Mouse (Mus musculus) kidney, postnatal 0 days (tissue): Measurements from ENCODE around the gene Shbg. TPM values are rescaled to one million over a fixed set of nuclear protein-coding genes. Genes with fewer than 3 reads are reported as not detected.

Experiments
- ATAC-seq: fragments of 200-750 bp; cut with Nextera tagmentation; replicated peaks from 2 replicates; pipeline ENCODE4 v1.8.0; 2017; ENCODE audit warnings: low read depth, moderate number of reproducible peaks, moderate TSS enrichment, moderate library complexity; ENCODE audit not compliant: low FRiP score
- DNase-seq: peaks from one replicate; pipeline ENCODE4 v3.0.0-alpha.2; 2016; ENCODE audit warnings: low spot score
- H3K27ac ChIP-seq: fragments of 300-500 bp; sonication (generic); 2 replicates; pipeline ENCODE4 v1.5.1; 2014; ENCODE audit warnings: mild to moderate bottlenecking
- H3K27me3 ChIP-seq: fragments of 300-500 bp; sonication (generic); 2 replicates; pipeline ENCODE4 v1.6.1; 2014; ENCODE audit warnings: low read length, mixed read lengths; ENCODE audit not compliant: insufficient read depth
- H3K36me3 ChIP-seq: fragments of 300-500 bp; sonication (generic); 2 replicates; pipeline ENCODE4 v1.6.1; 2014; ENCODE audit warnings: low read length, mixed read lengths; ENCODE audit not compliant: insufficient read depth
- H3K4me1 ChIP-seq: fragments of 300-500 bp; sonication (generic); replicated peaks from 2 replicates; pipeline ENCODE4 v1.6.1; 2014; ENCODE audit warnings: antibody characterized with exemption, low read length, mixed read lengths; ENCODE audit not compliant: insufficient read depth
- H3K4me2 ChIP-seq: fragments of 300-500 bp; sonication (generic); 2 replicates; pipeline ENCODE4 v1.6.1; 2014; ENCODE audit warnings: mild to moderate bottlenecking, low read length, moderate library complexity, mixed read lengths
- H3K4me3 ChIP-seq: fragments of 300-500 bp; sonication (generic); replicated peaks from 2 replicates; pipeline ENCODE4 v1.5.1; 2014; ENCODE audit warnings: low read depth, low read length
- H3K9ac ChIP-seq: fragments of 300-500 bp; sonication (generic); 2 replicates; pipeline ENCODE4 v1.6.1; 2014; ENCODE audit warnings: low read depth, low read length
- H3K9me3 ChIP-seq: fragments of 300-500 bp; sonication (generic); replicated peaks from 2 replicates; pipeline ENCODE4 v1.6.1; 2016; ENCODE audit warnings: low read length, inconsistent platforms, mixed read lengths
- CTCF ChIP-seq: IDR thresholded peaks from 2 replicates; pipeline ENCODE4 v1.5.1; 2016; ENCODE audit warnings: antibody characterized with exemption, low read depth, mild to moderate bottlenecking, moderate library complexity
- WGBS: fragments of 180-500 bp; shearing (Covaris S2); extraction: QIAGEN DNeasy Blood & Tissue Kit; methylation state at CpG from one replicate; pipeline ENCODE4 v1.1.7; 2014; 5-methylcytosine and 5-hydroxymethylcytosine counted together
- polyA plus RNA-seq: library from polyadenylated mRNA; unstranded; fragments of >200 nt; fragmentation: Nextera tagmentation; extraction: Ambion mirVana; gene quantifications from 2 replicates; pipeline ENCODE4 v1.2.1, GENCODE M21; 2015

Gene Shbg
- polyA plus RNA-seq, 1 experiment from 2014 or later, result 0.13 TPM

- DNase-seq, result no peak
- Histone ChIP-seq H3K27me3 (no peaks in the 10 kb centered on the region), H3K27ac (no peak overlapping the region), H3K36me3 (no peaks in the 10 kb centered on the region), H3K4me2 (no peak overlapping the region), H3K4me1 (peaks cover 5% of the 10 kb centered on the region; the same call in 1 of the 2 replicates), H3K9me3 (no peaks in the 10 kb centered on the region), H3K9ac (no peak overlapping the region), H3K4me3 (no peak overlapping the region)
- WGBS, result 65% methylated on average over 4 of the region's 4 CpGs
- no peak for TF ChIP-seq CTCF
- ATAC-seq, result no peak
These were observed 6.8 kb downstream of the Shbg start for GRCm38 (mm10) chr11:69610899-69611298.

DNA sequence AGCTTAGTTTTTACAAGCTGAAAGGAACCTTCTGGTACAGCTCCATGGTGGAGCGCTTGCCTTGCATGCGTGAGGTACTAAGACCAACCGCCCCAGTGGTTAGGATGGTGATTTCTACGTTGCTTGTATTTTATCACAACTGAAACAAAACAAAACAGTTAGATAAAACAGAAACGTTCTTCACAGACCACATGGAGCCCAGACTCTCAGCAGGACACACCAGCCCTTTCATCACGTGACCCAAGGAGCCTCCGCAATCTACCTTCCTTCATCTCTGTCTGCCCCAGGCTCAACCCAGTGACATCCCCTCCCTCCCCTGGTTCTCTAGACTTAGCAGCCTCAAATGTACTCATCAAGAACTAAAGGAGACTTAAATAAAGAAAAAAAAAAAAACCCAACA is 8.3 kb downstream of the Shbg start:
- Histone ChIP-seq H3K4me1 (peaks cover 5% of the 10 kb centered on the region; the same call in 1 of the 2 replicates), H3K4me2 (no peak overlapping the region), H3K27me3 (no peaks in the 10 kb centered on the region), H3K27ac (no peak overlapping the region), H3K4me3 (no peak overlapping the region), H3K9ac (no peak overlapping the region), H3K36me3 (no peaks in the 10 kb centered on the region), H3K9me3 (no peaks in the 10 kb centered on the region)
- WGBS, result 68% methylated on average over 7 of the region's 7 CpGs
- ATAC-seq (no peak), DNase-seq (no peak)
- TF ChIP-seq CTCF, result no peak

- no peak overlapping the region for H3K9ac ChIP-seq
- no peak overlapping the region for H3K4me3 ChIP-seq
- no peak overlapping the region for H3K27ac ChIP-seq
- peaks cover 3% of the 10 kb centered on the region; the same call in 1 of the 2 replicates for H3K4me1 ChIP-seq
- ATAC-seq, result no peak
- 84% methylated on average over 3 of the region's 3 CpGs for WGBS
- no peak overlapping the region for H3K4me2 ChIP-seq
- no peaks in the 10 kb centered on the region for H3K36me3 ChIP-seq
- TF ChIP-seq CTCF, result no peak
- no peaks in the 10 kb centered on the region for H3K27me3 ChIP-seq
- DNase-seq, result no peak
- no peaks in the 10 kb centered on the region for H3K9me3 ChIP-seq
These were observed 9.2 kb downstream of the Shbg start for GRCm38 (mm10) chr11:69608525-69608924.

DNA sequence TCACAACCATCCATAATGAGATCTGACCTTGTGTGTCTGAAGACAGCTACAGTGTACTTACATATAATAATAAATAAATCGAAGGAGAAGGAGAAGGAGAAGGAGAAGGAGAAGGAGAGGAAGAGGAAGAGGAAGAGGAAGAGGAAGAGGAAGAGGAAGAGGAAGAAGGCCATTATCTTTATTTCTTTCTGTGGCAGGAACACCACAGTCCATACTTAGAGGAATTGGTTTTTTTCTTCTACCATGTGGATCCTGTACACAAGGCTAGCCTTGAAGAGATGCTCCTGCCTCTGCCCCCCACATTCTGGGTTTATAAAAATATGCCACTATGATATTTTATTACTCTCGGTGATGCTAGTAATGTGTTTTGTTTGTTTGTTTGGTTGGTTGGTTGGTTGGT is 10.9 kb downstream of the Shbg start:
- Histone ChIP-seq H3K4me2 (no peak overlapping the region), H3K27me3 (no peaks in the 10 kb centered on the region), H3K9ac (no peak overlapping the region), H3K4me1 (peaks cover 5% of the 10 kb centered on the region; the same call in 1 of the 2 replicates), H3K4me3 (no peak overlapping the region), H3K36me3 (no peaks in the 10 kb centered on the region), H3K27ac (no peak overlapping the region), H3K9me3 (no peaks in the 10 kb centered on the region)
- no peak for ATAC-seq
- DNase-seq, result no peak
- 81% methylated on average over 2 of the region's 2 CpGs for WGBS
- TF ChIP-seq CTCF, result no peak

DNA sequence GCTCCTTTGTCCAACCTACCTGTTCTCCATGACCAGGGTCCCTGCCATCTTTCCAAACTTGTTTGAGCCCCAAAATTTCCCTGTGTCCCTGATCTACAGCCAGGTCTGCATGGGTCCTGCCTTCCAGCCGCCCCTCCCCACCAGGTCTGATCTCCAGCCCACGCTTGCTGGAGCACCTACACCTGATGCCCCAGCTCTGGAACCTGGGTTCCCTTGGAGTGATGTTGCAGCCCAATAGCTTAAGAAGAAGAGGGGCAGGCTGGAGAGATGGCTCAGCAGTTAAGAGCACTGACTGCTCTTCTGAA is 11.3 kb downstream of the Shbg start:
- DNase-seq (no peak), ATAC-seq (no peak)
- H3K4me1 ChIP-seq, result peaks cover 5% of the 10 kb centered on the region; the same call in 1 of the 2 replicates
- WGBS, result 55% methylated on average over 2 of the region's 2 CpGs
- TF ChIP-seq CTCF, result no peak
- no peak overlapping the region for H3K9ac ChIP-seq
- H3K4me3 ChIP-seq, result peak overlapping the region; percentile 43
- no peaks in the 10 kb centered on the region for H3K36me3 ChIP-seq
- peak overlapping the region; percentile 78 for H3K4me2 ChIP-seq
- H3K27me3 ChIP-seq, result no peaks in the 10 kb centered on the region
- no peaks in the 10 kb centered on the region for H3K9me3 ChIP-seq
- no peak overlapping the region for H3K27ac ChIP-seq

DNA sequence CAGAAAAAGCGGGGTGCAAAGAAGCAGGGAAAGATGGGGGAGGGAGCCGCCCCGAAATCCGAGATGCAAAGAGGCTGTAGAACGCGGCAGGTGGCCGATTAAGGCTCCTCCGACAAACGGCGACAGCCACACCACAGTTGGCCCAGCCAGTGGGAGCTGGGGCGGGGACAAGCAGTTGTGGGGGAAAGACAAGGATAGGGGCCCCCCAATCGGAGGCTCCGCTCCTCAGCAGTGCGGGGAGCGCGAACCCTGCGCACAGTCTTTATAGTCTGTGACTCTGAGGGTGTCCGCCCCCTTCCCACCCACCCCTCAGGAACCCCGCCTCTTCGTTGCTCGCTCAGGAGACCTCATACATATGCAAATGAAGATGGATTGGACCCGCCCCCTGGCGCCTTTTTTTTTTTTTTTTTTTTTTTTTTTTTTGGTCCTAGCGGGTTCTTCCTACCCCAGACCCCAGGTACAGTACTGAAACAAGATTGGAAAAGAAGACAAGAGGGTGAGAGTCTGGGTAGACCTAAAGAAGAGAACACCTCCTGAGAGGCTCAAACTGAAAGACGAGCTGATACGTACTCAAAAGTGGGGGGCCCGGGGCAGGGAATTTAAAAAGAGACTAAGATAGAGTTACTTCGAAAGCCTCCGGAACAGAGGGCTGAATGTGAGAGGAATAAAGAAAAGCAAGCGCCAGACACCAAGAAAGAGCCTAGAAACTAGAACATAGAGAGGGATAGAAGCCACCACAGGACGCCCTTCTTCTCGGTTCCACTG is 11.8 kb downstream of the Shbg start, which contains the start of gene Atp1b2:
TSS of gene Atp1b2 (minus strand) at position 217 of the 765 bp plus-strand sequence.
- Histone ChIP-seq H3K9ac (peak within 1 kb of the TSS; percentile 57), H3K9me3 (no peaks in the 10 kb centered on the region), H3K36me3 (no peaks in the 10 kb centered on the region), H3K4me1 (peaks cover 5% of the 10 kb centered on the region; the same call in 1 of the 2 replicates), H3K27ac (peak within 1 kb of the TSS; percentile 60; the same call in 1 of the 2 replicates), H3K4me2 (peak within 1 kb of the TSS; percentile 78), H3K4me3 (peak within 1 kb of the TSS; percentile 43), H3K27me3 (no peaks in the 10 kb centered on the region)
- TF ChIP-seq CTCF, result 0 out of 2 replicates have a peak, but pooled peaks have one; percentile 2
- ATAC-seq, result peak; percentile 67
- peak; percentile 92 for DNase-seq
- WGBS, result 3% methylated on average over 32 of the region's 32 CpGs
